Mouse (Mus musculus) small intestine, adult 2 months (tissue): Measurements from ENCODE around the gene Bysl. TPM values are rescaled to one million over a fixed set of nuclear protein-coding genes. Genes with fewer than 3 reads are reported as not detected.

Source experiments
- H3K27ac ChIP-seq: fragments of 200-500 bp; 2 replicates; pipeline ENCODE4 v1.5.1; 2012; ENCODE audit warnings: low read depth, low read length, control low read depth, inconsistent platforms; ENCODE audit not compliant: insufficient read depth
- H3K27me3 ChIP-seq: fragments of 200-500 bp; 2 replicates; pipeline ENCODE4 v1.6.1; 2012; ENCODE audit warnings: mild to moderate bottlenecking, moderate library complexity, low read length, inconsistent platforms; ENCODE audit not compliant: control insufficient read depth, insufficient read depth
- H3K36me3 ChIP-seq: fragments of 200-500 bp; 2 replicates; pipeline ENCODE4 v1.6.1; 2012; ENCODE audit warnings: mild to moderate bottlenecking, low read length, control low read depth, inconsistent platforms; ENCODE audit not compliant: control insufficient read depth, insufficient read depth
- H3K4me1 ChIP-seq: fragments of 200-500 bp; 2 replicates; pipeline ENCODE4 v1.6.1; 2012; ENCODE audit warnings: low read length, inconsistent platforms, mixed read lengths; ENCODE audit not compliant: control insufficient read depth, insufficient read depth, insufficient read length
- H3K4me3 ChIP-seq: fragments of 200-500 bp; 2 replicates; pipeline ENCODE4 v1.5.1; 2012; ENCODE audit warnings: low read depth, mild to moderate bottlenecking, control low read depth, inconsistent platforms, low read length, moderate library complexity
- CTCF ChIP-seq: fragments of 200-500 bp; IDR thresholded peaks from 2 replicates; pipeline ENCODE4 v1.5.1; 2012; ENCODE audit warnings: low read depth, mild to moderate bottlenecking, control low read depth, inconsistent platforms, low read length, moderate library complexity, mixed read lengths; ENCODE audit not compliant: insufficient replicate concordance, insufficient read length; ENCODE audit errors: extremely low read depth
- POLR2A ChIP-seq: fragments of 200-500 bp; IDR thresholded peaks from 2 replicates; pipeline ENCODE4 v1.6.1; 2012; ENCODE audit warnings: low read depth, mild to moderate bottlenecking, control low read depth, inconsistent platforms, low read length, moderate library complexity
- WGBS: fragments of 180-500 bp; shearing (Covaris S2); methylation state at CpG from one replicate; pipeline ENCODE4 v1.1.7; 2018; 5-methylcytosine and 5-hydroxymethylcytosine counted together
- polyA plus RNA-seq: library from polyadenylated mRNA; depleted of rRNA; stranded (reverse); fragments of >200 nt; gene quantifications from 2 replicates; pipeline ENCODE4 v1.2.3, GENCODE M21; 2012

Bysl gene
- polyA plus RNA-seq, 1 experiment = 3.5 TPM

- H3K36me3 ChIP-seq = peaks cover 14% of the 10 kb centered on the region
- TF ChIP-seq CTCF (no peak), POLR2A (no peak)
- H3K27ac ChIP-seq = no peak overlapping the region
- H3K4me3 ChIP-seq = no peak overlapping the region
- WGBS = 73% methylated on average over 13 of the region's 13 CpGs
- H3K27me3 ChIP-seq = no peaks in the 10 kb centered on the region
- peaks cover 10% of the 10 kb centered on the region for H3K4me1 ChIP-seq
These were observed 14.0 kb downstream of the Bysl start for GRCm38 (mm10) chr17:47597261-47597660.

GRCm38 (mm10) chr17:47596839-47597164 lies 14.5 kb downstream of the Bysl start:
- H3K4me1 ChIP-seq = peaks cover 10% of the 10 kb centered on the region
- no peak for TF ChIP-seq CTCF
- no peak for TF ChIP-seq POLR2A
- H3K27ac ChIP-seq = no peak overlapping the region
- H3K36me3 ChIP-seq = peaks cover 12% of the 10 kb centered on the region
- WGBS = 78% methylated on average over 5 of the region's 5 CpGs
- H3K27me3 ChIP-seq = no peaks in the 10 kb centered on the region
- no peak overlapping the region for H3K4me3 ChIP-seq

- Histone ChIP-seq H3K36me3 (peaks cover 8% of the 10 kb centered on the region), H3K4me1 (peaks cover 8% of the 10 kb centered on the region), H3K27me3 (no peaks in the 10 kb centered on the region), H3K4me3 (no peak overlapping the region), H3K27ac (peak overlapping the region; percentile 32; the same call in 1 of the 2 replicates)
- TF ChIP-seq CTCF (no peak), POLR2A (no peak)
- WGBS = 73% methylated on average over 6 of the region's 6 CpGs
These were observed 15.0 kb downstream of the Bysl start for GRCm38 (mm10) chr17:47596162-47596838.

- TF ChIP-seq CTCF (no peak), POLR2A (no peak)
- peak overlapping the region; percentile 32 for H3K27ac ChIP-seq
- peak overlapping the region; percentile 79 for H3K4me3 ChIP-seq
- H3K4me1 ChIP-seq = peaks cover 6% of the 10 kb centered on the region
- H3K36me3 ChIP-seq = peaks cover 2% of the 10 kb centered on the region; the same call in 1 of the 2 replicates
- WGBS = 22% methylated on average over 21 of the region's 21 CpGs
- H3K27me3 ChIP-seq = no peaks in the 10 kb centered on the region
These were observed 15.8 kb downstream of the Bysl start for GRCm38 (mm10) chr17:47595248-47596161.

GRCm38 (mm10) chr17:47594969-47595247 lies 16.4 kb downstream of the Bysl start:
- WGBS = 5% methylated on average over 8 of the region's 9 CpGs
- TF ChIP-seq POLR2A = no peak
- no peak for TF ChIP-seq CTCF
- Histone ChIP-seq H3K36me3 (peaks cover 2% of the 10 kb centered on the region; the same call in 1 of the 2 replicates), H3K4me3 (peak overlapping the region; percentile 79), H3K4me1 (peaks cover 6% of the 10 kb centered on the region), H3K27ac (peak overlapping the region; percentile 13; the same call in 1 of the 2 replicates), H3K27me3 (no peaks in the 10 kb centered on the region)

GRCm38 (mm10) chr17:47594183-47594968 lies 16.9 kb downstream of the Bysl start:
- TF ChIP-seq CTCF (no peak), POLR2A (no peak)
- WGBS = under 1% methylated on average over 43 of the region's 43 CpGs
- Histone ChIP-seq H3K36me3 (no peaks in the 10 kb centered on the region; the same call in 1 of the 2 replicates), H3K27ac (peak overlapping the region; percentile 24), H3K4me3 (peak overlapping the region; percentile 79), H3K4me1 (peaks cover 6% of the 10 kb centered on the region), H3K27me3 (no peaks in the 10 kb centered on the region)

GRCm38 (mm10) chr17:47593854-47594182 lies 17.5 kb downstream of the Bysl start:
- Histone ChIP-seq H3K4me1 (peaks cover 6% of the 10 kb centered on the region), H3K27me3 (no peaks in the 10 kb centered on the region), H3K4me3 (peak overlapping the region; percentile 79), H3K36me3 (no peaks in the 10 kb centered on the region), H3K27ac (peak overlapping the region; percentile 24)
- TF ChIP-seq CTCF (no peak), POLR2A (no peak)
- 1% methylated on average over 13 of the region's 13 CpGs for WGBS
